Mouse (Mus musculus): ENCODE measurements around the gene Mdm2.

- TF ChIP-seq POLR2AphosphoS2 (IDR thresholded peaks at IDR 0.05; ENCODE audit: low read depth, low read length) = no peak
- no peak for TF ChIP-seq CTCF (conservative IDR thresholded peaks at IDR 0.05 in 1 of 2, IDR thresholded peaks at IDR 0.05 in 1 of 2; ENCODE audit: low read depth in 2 of 2, low read length in 2 of 2)
- TF ChIP-seq MEF2A (IDR thresholded peaks at IDR 0.05; ENCODE audit: borderline replicate concordance, low read depth, low read length) = no peak
- no peak for TF ChIP-seq MAZ (IDR thresholded peaks at IDR 0.05; ENCODE audit: low read depth, low read length)
- TF ChIP-seq SMC3 (IDR thresholded peaks at IDR 0.05; ENCODE audit: low read depth, low read length) = no peak
- no peak for TF ChIP-seq ZC3H11A (IDR thresholded peaks at IDR 0.05; ENCODE audit: low read depth, low read length)
- TF ChIP-seq GABPA (IDR thresholded peaks at IDR 0.05; ENCODE audit: insufficient replicate concordance, low read depth, low read length) = no peak
- TF ChIP-seq EP300 (IDR thresholded peaks at IDR 0.05; ENCODE audit: low read length) = no peak
- no peak for TF ChIP-seq ZKSCAN1 (IDR thresholded peaks at IDR 0.05; ENCODE audit: borderline replicate concordance, low read depth, low read length)
- no peak for TF ChIP-seq POLR2A (IDR thresholded peaks at IDR 0.05; ENCODE audit: low read depth, low read length)
- TF ChIP-seq NRF1 (IDR thresholded peaks at IDR 0.05; ENCODE audit: low read depth, low read length) = no peak
- TF ChIP-seq PAX5 (IDR thresholded peaks at IDR 0.05; ENCODE audit: low read length) = no peak
Observed at GRCm38 (mm10) chr10:117729139-117729814, 18.7 kb upstream of the Mdm2 start.
